Mouse (Mus musculus): Measurements from ENCODE around the gene Rcl1.

The Rcl1 gene

DNA sequence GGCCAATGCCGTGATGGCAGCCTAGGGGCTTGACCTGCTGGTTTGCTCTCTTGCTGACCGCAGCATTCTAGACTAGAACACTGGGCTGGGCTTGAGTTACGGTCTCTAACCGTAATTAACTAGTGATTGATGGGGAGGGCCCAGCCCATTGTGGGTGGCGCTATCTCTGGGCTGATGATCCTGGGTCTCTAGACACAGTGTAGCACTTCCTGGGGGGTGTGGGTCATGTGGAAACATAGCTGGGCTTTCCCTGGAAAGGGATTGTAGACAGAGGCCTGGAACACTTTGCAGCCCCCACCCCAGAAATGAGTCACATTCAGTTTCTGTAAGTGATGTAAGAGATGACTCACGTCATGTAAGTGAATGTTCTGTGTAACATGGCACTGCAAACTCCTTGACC, 48.9 kb downstream of the Rcl1 start:
- no peak for DNase-seq (ENCODE audit: low spot score in 2 of 2)

DNA sequence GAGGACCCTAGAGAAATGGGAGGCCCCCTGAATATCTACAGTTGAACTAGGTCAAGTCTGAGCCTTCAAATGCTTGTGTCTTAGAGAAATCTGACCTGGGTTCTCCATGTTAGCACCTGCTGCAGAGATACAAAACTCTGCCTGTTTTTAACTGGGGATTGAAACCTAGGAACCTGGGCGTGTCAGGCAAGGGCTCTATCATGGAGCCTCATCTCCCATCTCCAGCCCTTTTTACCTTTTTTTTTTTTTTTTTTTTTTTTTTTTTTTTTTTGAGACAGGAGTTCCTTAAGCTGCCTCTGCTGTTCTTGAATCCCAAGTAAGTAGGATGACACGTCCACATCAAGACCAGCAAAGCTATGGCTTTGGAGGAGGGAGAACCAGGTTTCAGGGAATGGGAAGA, 50.3 kb downstream of the Rcl1 start:
- no peak for DNase-seq (ENCODE audit: low spot score in 2 of 2)

DNA sequence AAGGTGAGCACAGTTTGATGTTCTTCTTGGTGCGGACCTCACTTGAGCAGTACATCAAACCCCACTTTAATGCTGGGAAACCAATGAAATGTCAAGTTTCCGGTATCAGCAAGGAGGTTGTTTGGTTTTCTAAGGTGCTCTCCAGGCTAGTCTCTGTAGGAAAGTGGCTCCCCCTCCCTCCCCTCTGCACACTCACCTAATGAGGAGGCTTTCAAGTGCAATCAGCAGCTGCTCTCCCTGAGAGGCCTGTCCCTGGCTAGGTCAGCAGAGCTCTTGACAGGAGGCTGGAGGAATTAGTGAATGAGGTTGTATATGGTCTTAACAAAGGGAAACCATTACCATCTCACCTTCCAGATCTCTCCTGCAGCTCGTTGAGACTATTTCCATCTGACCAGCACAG, 54.4 kb downstream of the Rcl1 start:
- DNase-seq (ENCODE audit: low spot score in 2 of 2) = no peak

DNA sequence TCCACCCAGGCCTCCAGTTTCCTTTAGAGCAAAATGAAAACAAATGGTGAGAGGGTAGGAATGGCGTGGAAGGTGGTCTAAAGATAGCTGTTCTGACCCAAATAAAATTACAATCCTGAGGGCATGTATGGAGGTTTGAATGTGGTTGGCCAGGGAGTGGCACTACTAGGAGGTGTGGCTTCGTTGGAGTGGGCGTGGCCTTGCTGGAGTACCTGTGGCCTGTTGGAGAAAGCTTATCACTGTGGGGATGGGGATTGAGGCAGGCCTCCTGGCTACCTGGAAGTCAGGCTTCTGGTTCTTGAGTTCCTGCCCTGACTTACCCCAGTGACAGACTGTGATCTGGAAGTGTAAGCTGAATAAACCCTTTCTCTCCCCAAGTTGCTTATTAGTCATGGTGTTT, 55.2 kb downstream of the Rcl1 start:
- no peak for DNase-seq (ENCODE audit: low spot score in 2 of 2)

DNA sequence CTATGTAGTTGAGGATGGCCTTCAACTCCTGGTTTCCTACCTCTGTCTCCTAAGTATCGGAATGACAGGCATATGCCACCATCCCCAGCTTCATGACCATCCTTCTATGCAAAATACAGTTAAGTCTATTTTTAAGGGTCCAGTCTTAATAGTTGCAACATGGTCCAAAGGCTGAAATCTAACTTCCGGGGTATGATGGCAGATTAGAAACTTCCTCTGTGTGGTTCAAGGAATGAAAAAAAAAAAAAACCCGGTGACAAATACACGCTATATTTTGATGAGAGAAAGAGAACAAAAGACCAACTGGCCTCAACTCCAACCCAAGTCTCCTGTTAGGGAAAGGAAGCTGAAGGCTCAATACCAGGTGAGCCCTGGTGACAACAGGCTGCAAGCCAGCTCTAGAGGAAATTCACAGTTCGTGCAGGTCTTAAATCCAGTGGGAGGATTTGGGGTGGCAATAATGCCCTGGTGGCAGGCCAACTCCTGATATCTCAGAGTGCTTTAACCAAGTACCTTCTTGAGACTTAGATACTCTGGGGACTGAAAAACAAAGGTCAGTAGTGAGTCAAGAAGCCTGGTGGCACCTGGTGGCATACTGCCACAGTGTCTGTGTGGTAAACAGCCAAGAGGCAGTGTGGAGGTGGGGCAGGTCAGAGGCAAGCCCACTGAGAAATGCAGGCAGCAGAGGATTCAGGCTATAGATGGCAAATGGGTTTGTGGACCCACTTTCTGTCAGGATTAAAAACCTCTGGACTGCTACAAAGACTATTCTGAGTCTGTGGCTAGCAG, 56.7 kb downstream of the Rcl1 start:
- no peak for DNase-seq (ENCODE audit: low spot score in 2 of 2)

DNA sequence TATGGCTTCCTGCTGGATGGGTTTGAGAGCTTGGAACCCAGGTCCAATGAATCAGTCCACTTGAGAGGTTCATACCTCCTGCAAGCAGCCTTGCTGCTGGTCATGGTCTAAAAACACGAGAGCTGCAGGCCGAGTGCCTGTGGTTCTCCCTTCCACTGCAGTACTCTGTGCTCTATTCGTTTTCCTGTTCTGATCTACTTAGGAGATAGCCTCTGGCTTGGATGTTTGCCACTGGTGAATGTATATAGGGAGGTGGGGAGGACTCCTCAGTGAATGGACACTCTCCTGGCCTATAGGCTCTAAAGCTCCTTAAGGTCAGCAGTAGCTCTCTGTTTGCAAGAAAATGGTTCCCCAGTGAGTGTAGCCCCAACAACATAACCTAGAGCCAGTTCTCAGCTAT, 57.3 kb downstream of the Rcl1 start:
- no peak for DNase-seq (ENCODE audit: low spot score in 2 of 2)

DNA sequence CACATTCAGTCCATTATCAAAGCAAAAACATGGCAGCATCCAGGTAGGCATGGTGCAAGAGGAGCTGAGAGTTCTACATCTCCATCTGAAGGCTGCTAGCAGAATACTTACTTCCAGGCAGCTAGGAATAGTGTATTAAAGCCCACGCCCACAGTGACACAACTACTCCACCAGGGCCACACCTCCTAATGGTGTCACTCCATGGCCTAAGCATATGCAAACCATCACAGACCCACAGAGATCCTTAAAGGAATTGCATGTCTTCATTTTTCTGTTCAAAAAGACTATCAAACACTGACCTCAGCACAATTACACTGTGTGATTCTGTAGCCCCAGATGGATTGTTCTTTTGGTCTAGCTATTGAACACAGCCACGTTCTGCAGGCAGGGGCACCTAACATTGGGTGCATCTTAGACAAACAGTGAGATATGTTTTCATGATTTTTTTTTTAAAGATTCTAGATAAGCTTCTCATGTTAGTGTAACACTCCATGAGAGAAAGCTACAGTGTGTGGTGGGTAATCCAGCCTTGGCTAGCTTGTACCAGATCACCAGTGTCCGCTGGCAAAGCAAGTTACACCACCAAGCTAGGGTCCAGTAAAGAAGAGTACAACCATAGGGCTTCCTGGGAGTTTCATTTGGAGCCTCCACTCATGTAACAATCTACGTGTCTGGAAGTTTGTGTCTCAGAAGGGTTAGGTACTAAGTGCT, 62.8 kb downstream of the Rcl1 start:
- no peak for DNase-seq (ENCODE audit: low spot score in 2 of 2)

DNA sequence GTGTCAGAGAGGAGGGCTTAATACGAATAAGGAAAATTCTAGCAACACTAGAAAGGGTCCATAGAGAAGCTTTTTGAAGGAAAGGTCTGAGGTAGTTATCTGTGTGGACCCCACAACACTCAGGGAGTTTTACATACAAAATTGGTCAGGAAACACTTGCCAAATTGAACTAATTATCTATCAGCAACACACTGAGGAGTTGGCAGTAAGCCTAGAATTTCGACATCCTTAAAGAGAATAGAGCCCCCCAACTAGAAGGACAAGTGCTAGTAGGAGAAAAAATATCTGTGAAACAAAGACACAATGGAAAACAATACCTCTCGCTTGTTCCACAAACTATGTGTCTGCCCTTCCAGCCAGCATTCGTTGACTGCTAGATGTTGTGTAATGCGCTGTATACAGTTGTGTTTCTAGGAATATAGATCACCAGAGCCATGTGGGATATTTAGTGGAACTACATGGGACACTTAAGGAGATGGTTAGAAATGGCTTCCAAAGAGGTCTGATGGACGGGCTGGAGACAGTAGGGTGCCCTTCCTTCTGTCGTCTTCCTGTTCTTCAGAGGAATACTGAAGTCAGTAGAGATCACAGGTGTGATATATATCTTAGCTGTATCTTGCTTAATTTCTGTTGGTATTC, 63.5 kb downstream of the Rcl1 start:
- DNase-seq (ENCODE audit: low spot score in 2 of 2) = no peak

DNA sequence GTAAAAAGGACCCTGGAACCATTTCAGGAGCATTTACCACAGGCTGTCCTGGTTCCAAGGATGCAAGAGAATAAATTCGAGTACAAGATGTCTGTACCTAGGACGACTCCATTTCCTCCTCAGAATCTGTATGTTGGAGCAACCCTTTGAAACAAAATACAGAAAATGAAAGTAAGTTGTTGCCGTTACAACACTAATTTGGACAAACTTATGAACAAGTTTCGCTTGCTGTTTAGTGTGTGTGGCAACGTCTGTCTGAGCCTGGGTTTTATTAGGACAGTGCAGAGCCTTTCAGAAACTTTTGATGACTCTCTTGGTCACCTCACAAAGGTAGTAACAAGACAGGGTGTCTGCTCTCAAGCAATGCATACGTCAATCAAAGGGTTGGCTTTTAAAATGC, 66.8 kb downstream of the Rcl1 start:
- DNase-seq (ENCODE audit: low spot score in 2 of 2) = no peak

DNA sequence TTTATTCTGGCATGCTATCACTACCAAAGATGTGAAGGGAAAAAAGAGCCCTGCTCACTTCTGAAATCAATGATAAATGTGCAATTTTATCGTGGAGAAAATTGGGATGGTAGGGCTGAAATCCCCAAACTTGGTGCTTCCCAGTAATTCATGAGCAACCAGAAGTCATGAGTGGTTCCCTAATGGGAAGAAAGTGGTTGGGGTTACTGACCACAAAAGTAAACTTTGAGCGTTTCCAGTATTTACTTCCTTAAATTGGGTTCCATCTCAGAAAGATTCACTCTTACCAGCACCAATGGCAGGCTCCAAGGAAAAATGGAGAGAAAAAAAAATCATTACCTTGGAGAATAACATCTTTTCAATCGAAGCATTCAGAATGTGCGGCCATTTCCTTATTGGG, 79.2 kb downstream of the Rcl1 start:
- no peak for DNase-seq (ENCODE audit: low spot score in 2 of 2)

DNA sequence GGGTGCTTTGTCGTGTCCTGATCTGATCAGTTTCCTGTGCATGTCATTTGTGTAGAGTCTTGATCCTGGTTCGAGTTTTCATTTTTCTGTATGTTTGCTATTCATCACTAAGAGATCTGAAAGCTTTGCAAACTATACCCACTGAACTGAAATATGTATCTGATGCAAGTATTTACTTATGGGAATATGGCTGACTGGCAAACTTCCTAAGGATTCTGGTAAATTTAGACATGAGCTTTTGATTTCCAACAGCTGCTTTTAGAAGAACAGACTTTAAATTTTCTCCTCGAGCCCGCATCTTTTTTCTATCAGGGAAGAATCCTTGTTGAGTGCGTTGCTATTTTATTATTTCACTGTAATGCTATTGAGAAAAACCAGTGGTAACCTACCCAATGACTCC, 81.0 kb downstream of the Rcl1 start:
- no peak for DNase-seq (ENCODE audit: low spot score in 2 of 2)

DNA sequence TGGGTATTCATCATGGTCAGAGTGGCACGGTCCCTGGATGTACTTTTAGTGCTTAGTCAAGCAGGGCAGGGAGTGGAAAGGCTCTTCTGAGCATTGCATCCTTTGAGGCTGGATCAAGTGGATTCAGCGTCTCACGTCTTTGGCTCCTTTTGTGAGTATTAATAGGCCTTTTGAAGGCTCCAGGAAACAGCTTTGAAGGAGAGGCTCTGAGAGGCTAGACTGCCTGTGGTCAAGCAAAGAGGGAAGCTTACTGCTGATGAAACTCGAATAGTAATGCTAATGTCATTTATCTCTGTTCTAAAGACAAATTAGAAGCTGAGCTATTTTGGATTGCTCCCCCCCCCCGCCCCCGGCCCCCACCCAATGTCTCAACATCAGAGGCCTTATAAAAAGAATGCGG, 83.9 kb downstream of the Rcl1 start:
- DNase-seq (ENCODE audit: low spot score in 2 of 2) = no peak

DNA sequence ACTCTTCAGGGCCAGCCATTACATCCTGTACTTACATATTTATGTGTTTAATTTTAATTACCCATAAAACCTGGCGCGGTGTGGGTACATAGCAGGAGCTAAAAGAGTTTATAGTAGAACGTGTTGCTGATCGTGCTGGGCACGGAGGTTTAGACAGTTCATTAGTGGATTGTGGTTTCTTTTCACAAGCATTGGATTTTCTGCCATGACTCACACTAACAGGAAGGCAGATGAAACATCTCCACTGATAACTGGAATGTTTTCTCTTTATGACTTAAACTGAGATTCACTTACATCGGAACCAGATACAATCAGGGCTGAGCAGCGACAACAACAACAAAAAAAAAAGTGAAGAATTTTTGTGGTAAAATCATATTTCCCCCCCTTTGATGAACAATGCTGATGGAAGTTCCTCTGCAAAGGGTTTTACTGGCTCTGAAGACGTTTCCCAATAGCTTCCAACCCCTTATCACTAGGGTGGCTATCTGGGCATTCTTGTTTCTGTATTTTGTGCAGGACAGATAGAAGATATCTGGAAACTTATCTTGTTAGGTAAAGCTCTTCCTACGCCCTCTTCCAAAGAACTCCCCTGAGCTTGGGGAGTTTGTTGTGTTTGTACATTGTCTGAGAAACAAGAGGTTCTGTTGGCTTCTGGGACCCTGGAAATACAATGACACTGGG, 84.5 kb downstream of the Rcl1 start:
- no peak for DNase-seq (ENCODE audit: low spot score in 2 of 2)

DNA sequence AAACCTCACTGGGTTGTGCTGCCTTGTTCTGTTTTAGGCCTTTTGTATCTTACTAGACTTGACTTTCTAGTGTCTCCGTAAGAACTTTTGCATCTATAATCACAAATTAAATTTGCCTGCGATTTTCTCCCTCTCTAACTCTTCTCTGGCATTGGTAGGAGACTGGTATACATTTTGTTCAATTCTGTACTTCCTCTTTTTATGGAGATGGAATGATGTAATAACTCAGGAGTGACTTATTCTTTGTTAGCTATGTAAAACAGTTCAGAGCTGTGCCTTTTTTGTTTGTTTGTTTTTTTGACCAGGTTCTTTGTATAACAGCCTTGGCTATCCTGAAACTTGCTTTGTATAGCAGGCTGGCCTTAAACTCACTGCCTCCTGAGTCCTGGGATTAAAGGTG, 87.7 kb downstream of the Rcl1 start:
- no peak for DNase-seq (ENCODE audit: low spot score in 2 of 2)

All from urinary bladder, postnatal 4 days (tissue).